Mouse (Mus musculus) kidney, postnatal 0 days (tissue): ENCODE measurements around the gene Pde6g. TPM values are rescaled to one million over a fixed set of nuclear protein-coding genes. Genes with fewer than 3 reads are reported as not detected.

Source experiments
- ATAC-seq: fragments of 200-750 bp; cut with Nextera tagmentation; replicated peaks from 2 replicates; pipeline ENCODE4 v1.8.0; 2017; ENCODE audit warnings: low read depth, moderate number of reproducible peaks, moderate TSS enrichment, moderate library complexity; ENCODE audit not compliant: low FRiP score
- DNase-seq: peaks from one replicate; pipeline ENCODE4 v3.0.0-alpha.2; 2016; ENCODE audit warnings: low spot score
- H3K27ac ChIP-seq: fragments of 300-500 bp; sonication (generic); 2 replicates; pipeline ENCODE4 v1.5.1; 2014; ENCODE audit warnings: mild to moderate bottlenecking
- H3K27me3 ChIP-seq: fragments of 300-500 bp; sonication (generic); 2 replicates; pipeline ENCODE4 v1.6.1; 2014; ENCODE audit warnings: low read length, mixed read lengths; ENCODE audit not compliant: insufficient read depth
- H3K36me3 ChIP-seq: fragments of 300-500 bp; sonication (generic); 2 replicates; pipeline ENCODE4 v1.6.1; 2014; ENCODE audit warnings: low read length, mixed read lengths; ENCODE audit not compliant: insufficient read depth
- H3K4me1 ChIP-seq: fragments of 300-500 bp; sonication (generic); replicated peaks from 2 replicates; pipeline ENCODE4 v1.6.1; 2014; ENCODE audit warnings: antibody characterized with exemption, low read length, mixed read lengths; ENCODE audit not compliant: insufficient read depth
- H3K4me2 ChIP-seq: fragments of 300-500 bp; sonication (generic); 2 replicates; pipeline ENCODE4 v1.6.1; 2014; ENCODE audit warnings: mild to moderate bottlenecking, low read length, moderate library complexity, mixed read lengths
- H3K4me3 ChIP-seq: fragments of 300-500 bp; sonication (generic); replicated peaks from 2 replicates; pipeline ENCODE4 v1.5.1; 2014; ENCODE audit warnings: low read depth, low read length
- H3K9ac ChIP-seq: fragments of 300-500 bp; sonication (generic); 2 replicates; pipeline ENCODE4 v1.6.1; 2014; ENCODE audit warnings: low read depth, low read length
- H3K9me3 ChIP-seq: fragments of 300-500 bp; sonication (generic); replicated peaks from 2 replicates; pipeline ENCODE4 v1.6.1; 2016; ENCODE audit warnings: low read length, inconsistent platforms, mixed read lengths
- CTCF ChIP-seq: IDR thresholded peaks from 2 replicates; pipeline ENCODE4 v1.5.1; 2016; ENCODE audit warnings: antibody characterized with exemption, low read depth, mild to moderate bottlenecking, moderate library complexity
- WGBS: fragments of 180-500 bp; shearing (Covaris S2); extraction: QIAGEN DNeasy Blood & Tissue Kit; methylation state at CpG from one replicate; pipeline ENCODE4 v1.1.7; 2014; 5-methylcytosine and 5-hydroxymethylcytosine counted together
- polyA plus RNA-seq: library from polyadenylated mRNA; unstranded; fragments of >200 nt; fragmentation: Nextera tagmentation; extraction: Ambion mirVana; gene quantifications from 2 replicates; pipeline ENCODE4 v1.2.1, GENCODE M21; 2015

Pde6g gene
- polyA plus RNA-seq, 1 experiment from 2014 or later, result 0.17 TPM

- ATAC-seq (no peak), DNase-seq (no peak)
- Histone ChIP-seq H3K4me1 (peaks cover 7% of the 10 kb centered on the region), H3K27me3 (no peaks in the 10 kb centered on the region), H3K4me2 (no peak overlapping the region), H3K36me3 (peaks cover 49% of the 10 kb centered on the region), H3K27ac (no peak overlapping the region), H3K9ac (no peak overlapping the region), H3K4me3 (no peak overlapping the region), H3K9me3 (no peaks in the 10 kb centered on the region)
- WGBS, result 95% methylated on average over 6 of the region's 6 CpGs
- TF ChIP-seq CTCF, result no peak
Observed at GRCm38 (mm10) chr11:120472052-120472451, 18.8 kb upstream of the Pde6g start.

GRCm38 (mm10) chr11:120467736-120468092, 14.4 kb upstream of the Pde6g start:
- H3K9ac ChIP-seq, result peak overlapping the region; percentile 85
- DNase-seq (no peak), ATAC-seq (peak; percentile 50; the same call in 1 of the 2 replicates)
- H3K4me3 ChIP-seq, result peak overlapping the region; percentile 87
- no peak overlapping the region for H3K27ac ChIP-seq
- WGBS, result under 1% methylated on average over 33 of the region's 33 CpGs
- H3K27me3 ChIP-seq, result no peaks in the 10 kb centered on the region
- TF ChIP-seq CTCF, result no peak
- H3K4me1 ChIP-seq, result peaks cover 12% of the 10 kb centered on the region
- no peaks in the 10 kb centered on the region for H3K9me3 ChIP-seq
- H3K4me2 ChIP-seq, result peak overlapping the region; percentile 94
- H3K36me3 ChIP-seq, result peaks cover 26% of the 10 kb centered on the region; the same call in 1 of the 2 replicates

DNA sequence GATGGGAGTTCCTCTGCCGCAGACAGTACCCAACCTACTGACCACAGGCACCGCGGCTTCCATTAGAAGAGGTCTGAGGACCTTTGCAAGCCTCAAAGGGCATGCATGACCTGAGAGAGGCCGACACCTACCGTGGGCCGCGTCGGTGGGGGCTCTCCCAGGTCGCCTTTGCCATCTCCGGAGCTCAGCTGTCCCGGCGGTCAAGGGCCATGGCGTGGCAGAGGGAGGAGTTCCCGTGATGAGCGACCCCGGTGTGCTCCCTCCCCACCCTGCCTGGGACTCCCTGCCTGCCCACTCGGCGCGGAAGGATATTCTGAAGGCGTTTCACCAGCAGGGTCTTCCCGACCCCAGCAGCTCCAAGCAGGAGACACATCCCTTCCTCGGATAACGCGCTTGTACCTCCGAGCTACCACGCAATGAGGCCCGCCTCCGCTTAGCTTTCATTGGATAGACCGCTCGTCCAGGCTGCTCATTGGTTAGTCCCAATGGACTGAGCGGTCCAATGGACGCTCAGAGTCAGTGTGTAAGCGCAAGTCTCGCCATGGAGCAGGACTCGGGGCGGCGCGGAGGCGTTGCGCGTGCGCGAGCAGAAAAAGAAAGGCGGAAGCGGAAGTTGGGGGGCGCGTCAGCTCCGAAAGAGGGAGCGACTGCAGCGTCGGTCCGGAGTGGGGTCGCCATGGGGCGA, 13.9 kb upstream of the Pde6g start, which contains the start of gene Arl16:
TSS of gene Arl16 (minus strand) at position 557 of the 685 bp plus-strand sequence.
- TF ChIP-seq CTCF, result no peak
- Histone ChIP-seq H3K27me3 (no peaks in the 10 kb centered on the region), H3K9ac (peak within 1 kb of the TSS; percentile 85), H3K9me3 (no peaks in the 10 kb centered on the region), H3K4me1 (peaks cover 12% of the 10 kb centered on the region), H3K27ac (peak within 1 kb of the TSS; percentile 61), H3K4me2 (peak within 1 kb of the TSS; percentile 94), H3K36me3 (peaks cover 23% of the 10 kb centered on the region; the same call in 1 of the 2 replicates), H3K4me3 (peak within 1 kb of the TSS; percentile 87)
- under 1% methylated on average over 54 of the region's 54 CpGs for WGBS
- peak; percentile 99 for ATAC-seq
- DNase-seq, result peak; percentile 99

DNA sequence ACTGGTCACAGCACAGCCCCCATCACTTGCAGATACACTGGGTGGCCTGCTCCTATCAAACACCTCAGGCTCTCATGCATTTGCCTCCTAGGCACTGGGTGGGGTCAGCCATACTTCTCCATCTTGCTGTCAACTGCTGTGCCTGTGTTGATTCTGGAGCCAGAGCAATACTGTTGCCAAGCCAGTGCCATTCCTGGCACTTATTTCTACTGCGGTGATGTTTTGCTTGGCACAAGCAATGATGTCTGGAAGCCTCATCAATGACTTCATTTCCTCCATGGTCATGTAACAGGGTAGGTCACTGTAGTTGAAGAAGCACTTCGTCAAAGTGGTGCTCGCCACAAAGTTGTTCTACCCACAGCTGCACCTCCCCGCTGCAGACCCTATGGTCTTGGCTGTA, 12.2 kb upstream of the Pde6g start:
- peaks cover 23% of the 10 kb centered on the region for H3K36me3 ChIP-seq
- H3K9me3 ChIP-seq, result no peaks in the 10 kb centered on the region

GRCm38 (mm10) chr11:120464365-120464764, 11.1 kb upstream of the Pde6g start:
- Histone ChIP-seq H3K36me3 (peaks cover 22% of the 10 kb centered on the region), H3K27me3 (no peaks in the 10 kb centered on the region), H3K9ac (no peak overlapping the region), H3K9me3 (no peaks in the 10 kb centered on the region), H3K4me3 (no peak overlapping the region), H3K27ac (no peak overlapping the region), H3K4me1 (peaks cover 12% of the 10 kb centered on the region), H3K4me2 (no peak overlapping the region)
- no peak for TF ChIP-seq CTCF
- 88% methylated on average over 5 of the region's 5 CpGs for WGBS
- ATAC-seq (no peak), DNase-seq (no peak)

More for the DNA sequence above, 12.2 kb upstream of the Pde6g start:
- Histone ChIP-seq H3K4me3 (no peak overlapping the region), H3K27ac (no peak overlapping the region), H3K4me2 (no peak overlapping the region), H3K27me3 (no peaks in the 10 kb centered on the region), H3K9ac (no peak overlapping the region), H3K4me1 (peaks cover 12% of the 10 kb centered on the region)
- TF ChIP-seq CTCF, result no peak
- no peak for DNase-seq
- WGBS, result 70% methylated on average over 4 of the region's 4 CpGs
- ATAC-seq, result no peak

GRCm38 (mm10) chr11:120463536-120463935, 10.2 kb upstream of the Pde6g start:
- ATAC-seq, result no peak
- no peak for TF ChIP-seq CTCF
- Histone ChIP-seq H3K4me3 (no peak overlapping the region), H3K27me3 (no peaks in the 10 kb centered on the region), H3K27ac (no peak overlapping the region), H3K4me2 (no peak overlapping the region), H3K9ac (no peak overlapping the region), H3K36me3 (peaks cover 22% of the 10 kb centered on the region), H3K9me3 (no peaks in the 10 kb centered on the region), H3K4me1 (peaks cover 16% of the 10 kb centered on the region)
- WGBS, result 98% methylated on average over 2 of the region's 2 CpGs
- no peak for DNase-seq
